Mouse (Mus musculus) fat pad, adult 2 months (tissue): ENCODE data around the gene Sash1.

Experiments used
- DNase-seq: peaks from one replicate; pipeline ENCODE4 v3.0.0-alpha.2; 2011; ENCODE audit warnings: low read depth, low spot score; ENCODE audit errors: extremely low read depth

Gene Sash1

GRCm38 (mm10) chr10:8902412-8902811 lies 16.5 kb upstream of the Sash1 start:
- DNase-seq = no peak

GRCm38 (mm10) chr10:8898831-8899511 lies 13.1 kb upstream of the Sash1 start:
- DNase-seq = no peak

GRCm38 (mm10) chr10:8898099-8898777 lies 12.4 kb upstream of the Sash1 start:
- no peak for DNase-seq

GRCm38 (mm10) chr10:8894965-8895515 lies 9.2 kb upstream of the Sash1 start:
- DNase-seq = no peak

GRCm38 (mm10) chr10:8890511-8890910 lies 4.6 kb upstream of the Sash1 start:
- DNase-seq = no peak

GRCm38 (mm10) chr10:8889341-8889740 lies 3.5 kb upstream of the Sash1 start:
- DNase-seq = no peak

GRCm38 (mm10) chr10:8886528-8886854 lies 621 bp upstream of the Sash1 start:
- no peak for DNase-seq

GRCm38 (mm10) chr10:8885201-8885600 lies 669 bp downstream of the Sash1 start:
- no peak for DNase-seq

- no peak for DNase-seq
These were observed 1.3 kb downstream of the Sash1 start for GRCm38 (mm10) chr10:8884565-8884964.

- no peak for DNase-seq
These were observed 2.2 kb downstream of the Sash1 start for GRCm38 (mm10) chr10:8883686-8884085.

GRCm38 (mm10) chr10:8881736-8882135 lies 4.1 kb downstream of the Sash1 start:
- no peak for DNase-seq

- no peak for DNase-seq
These were observed 4.8 kb downstream of the Sash1 start for GRCm38 (mm10) chr10:8880950-8881675.

- DNase-seq = no peak
These were observed 7.0 kb downstream of the Sash1 start for GRCm38 (mm10) chr10:8878824-8879223.

- no peak for DNase-seq
These were observed 7.5 kb downstream of the Sash1 start for GRCm38 (mm10) chr10:8878381-8878780.

GRCm38 (mm10) chr10:8873631-8874370 lies 12.1 kb downstream of the Sash1 start:
- DNase-seq = peak; percentile 97

- no peak for DNase-seq
These were observed 13.1 kb downstream of the Sash1 start for GRCm38 (mm10) chr10:8872788-8873187.

- DNase-seq = no peak
These were observed 13.9 kb downstream of the Sash1 start for GRCm38 (mm10) chr10:8871935-8872334.

GRCm38 (mm10) chr10:8870368-8870767 lies 15.5 kb downstream of the Sash1 start:
- DNase-seq = no peak

- no peak for DNase-seq
These were observed 19.7 kb downstream of the Sash1 start for GRCm38 (mm10) chr10:8866062-8866642.

- no peak for DNase-seq
These were observed 25.2 kb downstream of the Sash1 start for GRCm38 (mm10) chr10:8860655-8861054.

GRCm38 (mm10) chr10:8858718-8859117 lies 27.2 kb downstream of the Sash1 start:
- no peak for DNase-seq
